Mouse (Mus musculus) ES-E14 (cell line): ENCODE measurements around the gene Nfe2.

Experiments used
- CHD2 ChIP-seq: IDR thresholded peaks from 2 replicates; pipeline ENCODE4 v1.6.1; 2014; ENCODE audit warnings: mild to moderate bottlenecking, low read depth, low read length, inconsistent platforms
- MAFK ChIP-seq: IDR thresholded peaks from 2 replicates; pipeline ENCODE4 v1.6.1; 2014; ENCODE audit warnings: mild to moderate bottlenecking, low read depth, low read length, inconsistent platforms; ENCODE audit not compliant: insufficient read depth
- ZC3H11A ChIP-seq: IDR thresholded peaks from 2 replicates; pipeline ENCODE4 v1.6.1; 2012; ENCODE audit warnings: low read depth, mild to moderate bottlenecking, inconsistent platforms, low read length, borderline replicate concordance

- TF ChIP-seq ZC3H11A (no peak), CHD2 (no peak), MAFK (no peak)
Observed at GRCm38 (mm10) chr15:103268903-103269302, 10.7 kb upstream of the Nfe2 start.
